Mouse (Mus musculus) liver, embryonic 16.5 days (tissue): ENCODE results near the gene 2610528A11Rik. TPM values are rescaled to one million over a fixed set of nuclear protein-coding genes. Genes with fewer than 3 reads are reported as not detected.

Experiments used
- ATAC-seq: fragments of 200-750 bp; cut with Nextera tagmentation; 2 replicates; pipeline ENCODE4 v1.8.0; 2017; ENCODE audit warnings: low read depth, mild to moderate bottlenecking, moderate number of reproducible peaks, moderate library complexity
- H3K27ac ChIP-seq: fragments of 300-500 bp; sonication (generic); 2 replicates; pipeline ENCODE4 v1.5.1; 2014; ENCODE audit warnings: mild to moderate bottlenecking, low read length
- H3K27me3 ChIP-seq: fragments of 300-500 bp; sonication (generic); 2 replicates; pipeline ENCODE4 v1.6.1; 2014; ENCODE audit warnings: low read depth, low read length, mixed read lengths; ENCODE audit not compliant: control insufficient read depth, insufficient read depth
- H3K36me3 ChIP-seq: fragments of 300-500 bp; sonication (generic); 2 replicates; pipeline ENCODE4 v1.6.1; 2014; ENCODE audit warnings: mild to moderate bottlenecking; ENCODE audit not compliant: control insufficient read depth, insufficient read depth
- H3K4me1 ChIP-seq: fragments of 300-500 bp; sonication (generic); 2 replicates; pipeline ENCODE4 v1.6.1; 2014; ENCODE audit warnings: low read depth, low read length, mixed read lengths; ENCODE audit not compliant: control insufficient read depth
- H3K4me2 ChIP-seq: fragments of 300-500 bp; sonication (generic); 2 replicates; pipeline ENCODE4 v1.6.1; 2014; ENCODE audit warnings: low read depth, low read length, mixed read lengths
- H3K4me3 ChIP-seq: fragments of 300-500 bp; sonication (generic); 2 replicates; pipeline ENCODE4 v1.5.1; 2014; ENCODE audit warnings: low read depth, mild to moderate bottlenecking, low read length
- H3K9ac ChIP-seq: fragments of 300-500 bp; sonication (generic); 2 replicates; pipeline ENCODE4 v1.6.1; 2014; ENCODE audit warnings: low read depth, low read length
- H3K9me3 ChIP-seq: fragments of 300-500 bp; sonication (generic); replicated peaks from 2 replicates; pipeline ENCODE4 v1.6.1; 2016; ENCODE audit warnings: low read length; ENCODE audit not compliant: control insufficient read depth
- WGBS: fragments of 180-500 bp; shearing (Covaris S2); extraction: QIAGEN DNeasy Blood & Tissue Kit; methylation state at CpG from one replicate; pipeline ENCODE4 v1.1.7; 2014; ENCODE audit not compliant: insufficient replicate concordance; 5-methylcytosine and 5-hydroxymethylcytosine counted together
- polyA plus RNA-seq: library from polyadenylated mRNA; unstranded; fragments of >200 nt; fragmentation: Nextera tagmentation; extraction: Ambion mirVana; gene quantifications from 2 replicates; pipeline ENCODE4 v1.2.1, GENCODE M21; 2015

Gene 2610528A11Rik
- polyA plus RNA-seq, 1 experiment from 2014 or later = 0.41 TPM

GRCm38 (mm10) chr14:37067629-37068028, 46.2 kb downstream of the 2610528A11Rik start, which contains the start of gene Lrit2:
Lrit2 (plus strand) TSS chr14:37067929.
- H3K27me3 ChIP-seq = no peaks in the 10 kb centered on the region
- H3K27ac ChIP-seq = no peak within 1 kb of the TSS
- H3K9ac ChIP-seq = no peak within 1 kb of the TSS
- H3K4me1 ChIP-seq = no peaks in the 10 kb centered on the region
- no peak within 1 kb of the TSS for H3K4me3 ChIP-seq
- H3K4me2 ChIP-seq = no peak within 1 kb of the TSS
- no peaks in the 10 kb centered on the region for H3K36me3 ChIP-seq
- no peak for ATAC-seq
- 59% methylated on average over 5 of the region's 5 CpGs for WGBS
- no peaks in the 10 kb centered on the region for H3K9me3 ChIP-seq

- no peak overlapping the region for H3K4me2 ChIP-seq
- H3K9me3 ChIP-seq = no peaks in the 10 kb centered on the region
- ATAC-seq = no peak
- H3K27ac ChIP-seq = no peak overlapping the region
- WGBS = 30% methylated on average over 2 of the region's 2 CpGs
- no peak overlapping the region for H3K4me3 ChIP-seq
- H3K36me3 ChIP-seq = no peaks in the 10 kb centered on the region
- H3K27me3 ChIP-seq = no peaks in the 10 kb centered on the region
- H3K4me1 ChIP-seq = no peaks in the 10 kb centered on the region
- no peak overlapping the region for H3K9ac ChIP-seq
Measured at GRCm38 (mm10) chr14:37066636-37067035, 47.2 kb downstream of the 2610528A11Rik start.

- Histone ChIP-seq H3K36me3 (no peaks in the 10 kb centered on the region), H3K9ac (no peak overlapping the region), H3K27ac (no peak overlapping the region), H3K27me3 (no peaks in the 10 kb centered on the region), H3K4me2 (no peak overlapping the region), H3K4me3 (no peak overlapping the region), H3K9me3 (no peaks in the 10 kb centered on the region), H3K4me1 (no peaks in the 10 kb centered on the region)
- 35% methylated on average over 2 of the region's 2 CpGs for WGBS
- ATAC-seq = no peak
Measured at GRCm38 (mm10) chr14:37064849-37065248, 49.0 kb downstream of the 2610528A11Rik start.

Other genes starting within 250 kb of the 2610528A11Rik start
- 6.7 and 7.0 TPM in 2 replicates for gene Ccser2, start 145.2 kb downstream of the 2610528A11Rik start, polyA plus RNA-seq
- not detected in 2 replicates for gene Rgr, start 65.1 kb downstream of the 2610528A11Rik start, polyA plus RNA-seq
- gene Lrit1, start 59.2 kb downstream of the 2610528A11Rik start, polyA plus RNA-seq = not detected in 2 replicates
- gene Lrit2, start 46.1 kb downstream of the 2610528A11Rik start, polyA plus RNA-seq = not detected in 2 replicates
- not detected in 2 replicates for gene Cdhr1, start 15.7 kb downstream of the 2610528A11Rik start, polyA plus RNA-seq
- 252 and 258 TPM in 2 replicates for gene Ghitm, start 21.2 kb upstream of the 2610528A11Rik start, polyA plus RNA-seq